In the genomic region with DNA sequence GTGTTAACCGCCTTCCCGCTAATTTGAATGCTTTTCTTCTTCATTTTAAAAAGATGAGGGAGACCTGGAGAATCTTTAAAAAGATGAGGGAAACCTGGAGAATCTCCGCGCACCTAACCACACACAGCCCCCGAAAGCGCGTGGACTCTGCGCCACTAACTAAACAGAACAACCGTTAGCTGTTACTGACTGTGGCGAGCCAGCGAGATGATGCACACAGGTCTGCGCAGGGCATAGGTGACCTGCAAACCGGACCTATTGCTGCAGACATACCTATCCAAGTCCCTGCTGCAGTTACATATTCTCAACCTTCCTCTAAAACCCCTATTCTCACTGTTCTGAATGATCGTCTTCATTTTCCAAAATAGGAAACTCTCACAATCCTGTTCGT, we compare ENCODE assay signal across 8 mouse cellular contexts. TPM values are rescaled to one million over a fixed set of nuclear protein-coding genes. Genes with fewer than 3 reads are reported as not detected.
A peak's percentile ranks its signal among the peaks of the same experiment; 100 is the strongest.
DNase-seq lines count a peak whose midpoint lies in the region; ATAC-seq lines count a peak whose summit lies in the region.

No protein-coding gene starts in this region.

- no peaks in the 10 kb centered on the region for H3K9me3 ChIP-seq in kidney, embryonic 14.5 days (ENCODE audit: control insufficient read depth, low read length)
- H3K9me3 ChIP-seq in forebrain, embryonic 14.5 days (replicated peaks; ENCODE audit: control insufficient read depth, low read length) = no peaks in the 10 kb centered on the region
- H3K9me3 ChIP-seq in liver, embryonic 11.5 days (ENCODE audit: control insufficient read depth, low read length) = no peaks in the 10 kb centered on the region
- no peaks in the 10 kb centered on the region for H3K9me3 ChIP-seq in stomach, embryonic 14.5 days (ENCODE audit: control insufficient read depth, low read depth, low read length)

- DNase-seq in kidney, postnatal 14 days = no peak
- no peak for DNase-seq in forebrain, embryonic 14.5 days (ENCODE audit: low spot score)
- DNase-seq in liver, embryonic 11.5 days (ENCODE audit: low spot score) = no peak
- no peak for DNase-seq in ovary, postnatal 10 days (ENCODE audit: low spot score)
- DNase-seq in gastrocnemius, postnatal 4 days (ENCODE audit: low spot score in 2 of 2) = no peak

- H3K9ac ChIP-seq in kidney, embryonic 14.5 days (ENCODE audit: low read depth, low read length) = peak overlapping the region; percentile 99
- H3K9ac ChIP-seq in forebrain, embryonic 14.5 days (ENCODE audit: low read length) = peak overlapping the region; percentile 99
- H3K9ac ChIP-seq in liver, embryonic 11.5 days (ENCODE audit: low read depth, low read length) = peak overlapping the region; percentile 96
- peak overlapping the region; percentile 98 for H3K9ac ChIP-seq in stomach, embryonic 14.5 days (replicated peaks; ENCODE audit: low read depth, low read length)

- no peaks in the 10 kb centered on the region; the same call in 1 of the 2 replicates for H3K36me3 ChIP-seq in kidney, embryonic 14.5 days (ENCODE audit: control insufficient read depth, insufficient read depth, low read length)
- no peaks in the 10 kb centered on the region for H3K36me3 ChIP-seq in forebrain, embryonic 14.5 days (ENCODE audit: control insufficient read depth, insufficient read depth, low read length)
- H3K36me3 ChIP-seq in liver, embryonic 11.5 days (ENCODE audit: control insufficient read depth, insufficient read depth, low read length) = no peaks in the 10 kb centered on the region
- H3K36me3 ChIP-seq in stomach, embryonic 14.5 days (ENCODE audit: control insufficient read depth, insufficient read depth, low read length) = no peaks in the 10 kb centered on the region; the same call in 1 of the 2 replicates

- H3K4me1 ChIP-seq in kidney, embryonic 14.5 days (ENCODE audit: control insufficient read depth, insufficient read depth, low read length) = peaks cover 14% of the 10 kb centered on the region
- peaks cover 16% of the 10 kb centered on the region for H3K4me1 ChIP-seq in forebrain, embryonic 14.5 days (ENCODE audit: control insufficient read depth, insufficient read depth, low read length)
- H3K4me1 ChIP-seq in liver, embryonic 11.5 days (replicated peaks; ENCODE audit: control insufficient read depth, insufficient read depth, low read length) = peaks cover 16% of the 10 kb centered on the region
- H3K4me1 ChIP-seq in stomach, embryonic 14.5 days (ENCODE audit: control insufficient read depth, insufficient read depth, low read length) = peaks cover 12% of the 10 kb centered on the region; the same call in 1 of the 2 replicates

- H3K4me3 ChIP-seq in kidney, embryonic 14.5 days (ENCODE audit: low read length) = peak overlapping the region; percentile 90
- H3K4me3 ChIP-seq in forebrain, embryonic 14.5 days (ENCODE audit: low read depth, low read length) = peak overlapping the region; percentile 98
- H3K4me3 ChIP-seq in liver, embryonic 11.5 days (ENCODE audit: low read depth, low read length) = peak overlapping the region; percentile 90
- H3K4me3 ChIP-seq in stomach, embryonic 14.5 days (ENCODE audit: low read depth, low read length) = peak overlapping the region; percentile 97

- H3K4me2 ChIP-seq in kidney, embryonic 14.5 days (replicated peaks; ENCODE audit: low read depth, low read length) = peak overlapping the region; percentile 57
- peak overlapping the region; percentile 64 for H3K4me2 ChIP-seq in forebrain, embryonic 14.5 days (ENCODE audit: low read length)
- peak overlapping the region; percentile 93 for H3K4me2 ChIP-seq in liver, embryonic 11.5 days
- peak overlapping the region; percentile 72 for H3K4me2 ChIP-seq in stomach, embryonic 14.5 days (replicated peaks; ENCODE audit: low read depth, low read length)

- under 1% methylated on average over 15 of the region's 15 CpGs for WGBS in kidney, embryonic 14.5 days
- 3% methylated on average over 15 of the region's 15 CpGs for WGBS in forebrain, embryonic 14.5 days
- 2% methylated on average over 15 of the region's 15 CpGs for WGBS in liver, embryonic 11.5 days
- WGBS in stomach, embryonic 14.5 days = 1% methylated on average over 15 of the region's 15 CpGs

- ATAC-seq in kidney, embryonic 14.5 days (ENCODE audit: low FRiP score, low TSS enrichment) = peak; percentile 24; the same call in 1 of the 2 replicates
- peak; percentile 11 for ATAC-seq in activated CD4-positive, CD25-positive, alpha-beta regulatory T cell, adult 4 months
- ATAC-seq in forebrain, embryonic 14.5 days = peak; percentile 16
- peak; percentile 24; the same call in 1 of the 2 replicates for ATAC-seq in liver, embryonic 11.5 days (replicated peaks; ENCODE audit: low FRiP score)
- ATAC-seq in stomach, embryonic 14.5 days (ENCODE audit: insufficient number of reproducible peaks, insufficient read depth, low FRiP score, low read depth) = no peak

- no peaks in the 10 kb centered on the region for H3K27me3 ChIP-seq in kidney, embryonic 14.5 days (ENCODE audit: control insufficient read depth, insufficient read depth, low read length)
- no peaks in the 10 kb centered on the region for H3K27me3 ChIP-seq in forebrain, embryonic 14.5 days (replicated peaks; ENCODE audit: control insufficient read depth, insufficient read depth, low read length)
- no peaks in the 10 kb centered on the region for H3K27me3 ChIP-seq in liver, embryonic 11.5 days (replicated peaks; ENCODE audit: control insufficient read depth, insufficient read depth, low read length)
- no peaks in the 10 kb centered on the region for H3K27me3 ChIP-seq in stomach, embryonic 14.5 days (ENCODE audit: control insufficient read depth, insufficient read depth, low read length)

- H3K27ac ChIP-seq in kidney, embryonic 14.5 days (ENCODE audit: low read depth, low read length) = peak overlapping the region; percentile 99; the same call in 1 of the 2 replicates
- peak overlapping the region; percentile 100 for H3K27ac ChIP-seq in forebrain, embryonic 14.5 days (ENCODE audit: low read depth, low read length)
- peak overlapping the region; percentile 99 for H3K27ac ChIP-seq in liver, embryonic 11.5 days (ENCODE audit: low read depth, low read length)
- peak overlapping the region; percentile 100 for H3K27ac ChIP-seq in stomach, embryonic 14.5 days (ENCODE audit: low read length)

RNA-seq across cellular contexts. Expression of a gene that starts 0.5 kb away (rescaled TPM):
- polyA plus RNA-seq in kidney, embryonic 14.5 days (2014; fragmentation: Nextera tagmentation; extraction: Ambion mirVana) = 75.2 and 90.1 TPM in 2 replicates
- 10 to 100 TPM; 22.2 to 32.4 TPM for polyA plus RNA-seq in activated CD4-positive, CD25-positive, alpha-beta regulatory T cell, adult 4 months (2017; shearing (Covaris generic))
- polyA plus RNA-seq in forebrain, embryonic 14.5 days (2014; fragmentation: Nextera tagmentation; extraction: Ambion mirVana) = 75.5 and 86.8 TPM in 2 replicates
- 57.2 and 65.9 TPM in 2 replicates for polyA plus RNA-seq in liver, embryonic 11.5 days (2014; fragmentation: Nextera tagmentation; extraction: Ambion mirVana)
- polyA plus RNA-seq in stomach, embryonic 14.5 days (2014; fragmentation: Nextera tagmentation; extraction: Ambion mirVana) = 65.6 and 66.6 TPM in 2 replicates
- total RNA-seq in gastrocnemius, postnatal 4 days (2021) = 10 to 100 TPM; 34.4 to 38.8 TPM
